Mouse (Mus musculus) intestine, embryonic 14.5 days (tissue): ENCODE data around the gene Xylt2. TPM values are rescaled to one million over a fixed set of nuclear protein-coding genes. Genes with fewer than 3 reads are reported as not detected.
"Not testable (repeated sequence)": the region's sequence is repeated elsewhere in the genome, so short reads cannot be mapped to it uniquely, and the experiment has no call there.

ENCODE experiments used
- ATAC-seq: fragments of 200-750 bp; cut with Nextera tagmentation; replicated peaks from 2 replicates; pipeline ENCODE4 v1.8.0; 2017; ENCODE audit warnings: low read depth, moderate number of reproducible peaks, moderate TSS enrichment, moderate library complexity; ENCODE audit not compliant: low FRiP score, low TSS enrichment
- DNase-seq: peaks from one replicate; pipeline ENCODE4 v3.0.0-alpha.2; 2018; ENCODE audit warnings: low spot score
- H3K27ac ChIP-seq: fragments of 300-500 bp; sonication (generic); 2 replicates; pipeline ENCODE4 v1.5.1; 2014; ENCODE audit warnings: low read depth, mild to moderate bottlenecking, control low read depth
- H3K27me3 ChIP-seq: fragments of 300-500 bp; sonication (generic); replicated peaks from 2 replicates; pipeline ENCODE4 v1.6.1; 2014; ENCODE audit warnings: low read length, control low read depth; ENCODE audit not compliant: control insufficient read depth, insufficient read depth
- H3K36me3 ChIP-seq: fragments of 300-500 bp; sonication (generic); 2 replicates; pipeline ENCODE4 v1.6.1; 2014; ENCODE audit warnings: low read length, control low read depth; ENCODE audit not compliant: control insufficient read depth, insufficient read depth
- H3K4me1 ChIP-seq: fragments of 300-500 bp; sonication (generic); replicated peaks from 2 replicates; pipeline ENCODE4 v1.6.1; 2014; ENCODE audit warnings: low read length, control low read depth, mixed read lengths; ENCODE audit not compliant: control insufficient read depth, insufficient read depth
- H3K4me2 ChIP-seq: fragments of 300-500 bp; sonication (generic); 2 replicates; pipeline ENCODE4 v1.6.1; 2014; ENCODE audit warnings: low read length
- H3K4me3 ChIP-seq: fragments of 300-500 bp; sonication (generic); 2 replicates; pipeline ENCODE4 v1.5.1; 2014; ENCODE audit warnings: low read depth, low read length, control low read depth, mixed read lengths
- H3K9ac ChIP-seq: fragments of 300-500 bp; sonication (generic); 2 replicates; pipeline ENCODE4 v1.6.1; 2014; ENCODE audit warnings: mild to moderate bottlenecking, low read length
- H3K9me3 ChIP-seq: fragments of 300-500 bp; sonication (generic); 2 replicates; pipeline ENCODE4 v1.6.1; 2016; ENCODE audit warnings: low read length, control low read depth; ENCODE audit not compliant: control insufficient read depth
- WGBS: fragments of 180-500 bp; shearing (Covaris S2); extraction: QIAGEN DNeasy Blood & Tissue Kit; methylation state at CpG from one replicate; pipeline ENCODE4 v1.1.7; 2014; 5-methylcytosine and 5-hydroxymethylcytosine counted together
- polyA plus RNA-seq: library from polyadenylated mRNA; unstranded; fragments of >200 nt; fragmentation: Nextera tagmentation; extraction: Ambion mirVana; gene quantifications from 2 replicates; pipeline ENCODE4 v1.2.1, GENCODE M21; 2014

The Xylt2 gene
- polyA plus RNA-seq, 1 experiment from 2014 or later = 21.1 TPM

DNA sequence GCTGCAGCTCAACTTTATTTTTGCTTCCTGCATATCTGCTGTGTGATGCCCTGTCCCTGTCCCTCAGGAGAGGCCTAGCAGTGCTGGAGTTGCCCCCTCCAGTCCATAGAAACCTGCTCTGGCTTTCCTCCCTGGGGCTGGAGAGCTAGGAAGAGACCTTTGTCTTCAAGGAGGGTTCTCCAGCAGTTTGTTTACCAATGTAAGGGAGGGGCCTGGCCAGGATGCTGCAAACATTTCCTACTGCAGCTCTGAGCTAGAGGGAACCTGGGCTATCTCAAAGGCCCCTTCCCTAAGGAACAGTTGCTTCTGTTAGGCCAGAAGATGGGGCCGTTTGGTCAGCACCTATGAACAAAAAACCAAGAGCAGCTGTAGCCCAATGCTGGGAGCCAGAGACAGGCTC lies 16.0 kb downstream of the Xylt2 start:
- Histone ChIP-seq H3K36me3 (peaks cover 81% of the 10 kb centered on the region), H3K9ac (no peak overlapping the region), H3K4me3 (no peak overlapping the region), H3K9me3 (no peaks in the 10 kb centered on the region), H3K4me1 (no peaks in the 10 kb centered on the region), H3K4me2 (no peak overlapping the region), H3K27me3 (no peaks in the 10 kb centered on the region), H3K27ac (no peak overlapping the region)
- DNase-seq (no peak), ATAC-seq (no peak)
- 44% methylated on average over 1 of the region's 1 CpGs for WGBS

DNA sequence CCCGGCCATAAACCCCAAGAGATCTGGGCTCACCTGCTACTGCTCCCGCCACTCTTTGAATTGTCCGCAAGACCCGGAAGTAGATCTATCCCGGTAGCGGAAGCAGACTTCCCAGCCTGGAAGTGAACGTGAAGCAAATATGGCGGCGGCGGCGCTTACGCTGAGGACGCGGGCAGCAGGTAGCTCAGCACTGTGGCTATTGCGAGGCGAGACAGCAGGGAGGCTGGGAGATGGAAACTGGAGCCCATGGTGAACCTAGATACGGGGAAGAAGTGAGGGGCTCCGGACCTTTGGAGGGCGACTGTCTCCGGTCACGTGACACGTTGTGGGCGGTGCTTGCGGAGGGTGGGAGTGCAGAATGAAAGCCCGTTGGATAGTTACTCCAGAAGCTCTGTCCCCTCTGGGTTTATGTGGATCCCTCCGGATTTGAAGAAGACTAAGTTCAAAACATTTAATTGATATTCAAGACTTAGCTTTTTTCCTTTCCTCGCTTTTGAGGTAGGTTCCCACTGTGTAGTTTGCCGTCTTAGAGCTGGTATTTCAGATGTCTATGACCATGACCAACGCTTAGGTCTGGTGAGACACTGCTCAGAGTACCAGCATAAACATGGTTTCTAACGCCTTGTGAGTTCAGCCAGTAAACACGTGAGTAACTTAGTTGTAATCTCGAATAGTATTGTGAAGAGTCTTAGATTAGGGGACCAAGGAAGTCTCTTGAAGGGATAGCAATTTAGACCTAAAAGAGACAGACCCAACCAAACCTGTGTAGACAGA lies 23.5 kb downstream of the Xylt2 start, which contains the start of the genes Mrpl27 and Eme1:
Gene Mrpl27, plus strand, starts transcription at position 105 of the 774 bp plus-strand sequence.
Gene Eme1, minus strand, starts transcription at position 302 of the 774 bp plus-strand sequence.
- Histone ChIP-seq H3K36me3 (peaks cover 37% of the 10 kb centered on the region), H3K4me1 (peaks cover 8% of the 10 kb centered on the region), H3K4me3 (peak within 1 kb of the TSS; percentile 79), H3K27ac (peak within 1 kb of the TSS; percentile 92), H3K9ac (peak within 1 kb of the TSS; percentile 67), H3K9me3 (no peaks in the 10 kb centered on the region), H3K4me2 (peak within 1 kb of the TSS; percentile 94), H3K27me3 (no peaks in the 10 kb centered on the region)
- DNase-seq (peak; percentile 96), ATAC-seq (peak; percentile 91)
- WGBS = 1% methylated on average over 32 of the region's 32 CpGs

DNA sequence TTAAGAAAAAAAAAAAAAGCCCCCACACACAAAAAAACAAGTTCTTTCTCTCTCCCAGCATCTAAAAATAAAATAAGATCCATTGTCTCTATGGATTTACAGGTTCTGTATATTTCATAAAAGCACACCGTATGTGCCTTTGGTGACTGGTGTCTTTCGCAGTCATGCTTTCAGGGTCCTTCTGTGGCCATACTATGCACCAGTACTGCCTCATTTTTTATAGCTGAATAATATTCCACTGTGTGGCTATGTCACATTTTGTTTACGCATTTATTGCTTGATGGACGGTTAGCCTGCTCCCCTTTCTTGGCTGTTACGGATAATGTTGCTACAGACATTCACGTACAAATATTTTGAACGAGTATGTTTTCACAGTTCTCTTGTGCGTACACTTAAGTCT lies 24.3 kb downstream of the Xylt2 start:
- H3K4me1 ChIP-seq = peaks cover 8% of the 10 kb centered on the region
- no peaks in the 10 kb centered on the region for H3K9me3 ChIP-seq
- no peak for DNase-seq
- H3K27me3 ChIP-seq = no peaks in the 10 kb centered on the region
- peak overlapping the region; percentile 67 for H3K9ac ChIP-seq
- ATAC-seq = no peak
- H3K4me2 ChIP-seq = peak overlapping the region; percentile 94
- WGBS = 39% methylated on average over 8 of the region's 8 CpGs
- H3K36me3 ChIP-seq = peaks cover 33% of the 10 kb centered on the region
- no peak overlapping the region for H3K27ac ChIP-seq
- peak overlapping the region; percentile 79 for H3K4me3 ChIP-seq

DNA sequence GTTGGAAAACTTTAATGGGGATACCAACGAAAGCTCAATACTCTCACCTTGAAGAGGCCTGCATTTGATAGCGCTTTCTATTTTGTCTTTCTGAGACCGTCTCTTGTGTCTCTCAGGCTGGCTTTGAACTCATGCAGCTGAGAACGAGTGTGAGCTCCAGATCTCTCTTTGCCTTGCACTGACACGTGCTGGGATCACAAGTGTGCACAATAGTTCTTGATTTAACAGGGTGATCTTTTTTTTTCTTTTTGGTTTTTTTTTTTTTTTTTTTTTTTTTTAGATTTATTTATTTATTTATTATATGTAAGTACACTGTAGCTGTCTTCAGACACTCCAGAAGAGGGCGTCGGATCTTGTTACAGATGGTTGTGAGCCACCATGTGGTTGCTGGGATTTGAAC lies 26.1 kb downstream of the Xylt2 start:
- WGBS = 98% methylated on average over 5 of the region's 7 CpGs
- H3K27ac ChIP-seq, H3K4me2 ChIP-seq, H3K4me3 ChIP-seq, H3K9ac ChIP-seq, H3K27me3 ChIP-seq, ATAC-seq, H3K9me3 ChIP-seq, H3K4me1 ChIP-seq, DNase-seq: not testable (repeated sequence)
- peaks cover 35% of the 10 kb centered on the region for H3K36me3 ChIP-seq

DNA sequence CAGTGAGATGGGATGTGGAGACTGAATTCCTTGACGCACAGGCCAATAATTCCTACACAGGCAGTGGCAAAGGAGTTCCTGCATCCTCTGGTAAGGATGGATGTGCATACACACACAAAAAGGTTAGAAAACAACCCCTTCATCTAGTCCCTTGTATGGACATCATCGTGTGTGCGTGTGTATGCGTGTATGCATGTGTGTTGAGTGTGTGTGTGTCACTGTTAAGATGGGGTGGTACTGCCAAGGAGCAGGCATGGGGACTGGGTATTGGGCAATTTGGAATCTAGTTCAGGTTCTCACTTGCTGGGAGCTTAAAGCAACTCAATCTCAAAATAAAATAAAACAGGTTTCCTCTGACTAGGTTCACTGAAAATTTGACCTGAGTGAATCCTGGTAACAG lies 30.9 kb downstream of the Xylt2 start:
- Histone ChIP-seq H3K9ac (no peak overlapping the region), H3K4me3 (no peak overlapping the region), H3K27ac (no peak overlapping the region), H3K4me1 (no peaks in the 10 kb centered on the region), H3K27me3 (no peaks in the 10 kb centered on the region), H3K36me3 (peaks cover 78% of the 10 kb centered on the region), H3K4me2 (no peak overlapping the region), H3K9me3 (no peaks in the 10 kb centered on the region)
- WGBS = 95% methylated on average over 4 of the region's 4 CpGs
- no peak for DNase-seq
- ATAC-seq = no peak

DNA sequence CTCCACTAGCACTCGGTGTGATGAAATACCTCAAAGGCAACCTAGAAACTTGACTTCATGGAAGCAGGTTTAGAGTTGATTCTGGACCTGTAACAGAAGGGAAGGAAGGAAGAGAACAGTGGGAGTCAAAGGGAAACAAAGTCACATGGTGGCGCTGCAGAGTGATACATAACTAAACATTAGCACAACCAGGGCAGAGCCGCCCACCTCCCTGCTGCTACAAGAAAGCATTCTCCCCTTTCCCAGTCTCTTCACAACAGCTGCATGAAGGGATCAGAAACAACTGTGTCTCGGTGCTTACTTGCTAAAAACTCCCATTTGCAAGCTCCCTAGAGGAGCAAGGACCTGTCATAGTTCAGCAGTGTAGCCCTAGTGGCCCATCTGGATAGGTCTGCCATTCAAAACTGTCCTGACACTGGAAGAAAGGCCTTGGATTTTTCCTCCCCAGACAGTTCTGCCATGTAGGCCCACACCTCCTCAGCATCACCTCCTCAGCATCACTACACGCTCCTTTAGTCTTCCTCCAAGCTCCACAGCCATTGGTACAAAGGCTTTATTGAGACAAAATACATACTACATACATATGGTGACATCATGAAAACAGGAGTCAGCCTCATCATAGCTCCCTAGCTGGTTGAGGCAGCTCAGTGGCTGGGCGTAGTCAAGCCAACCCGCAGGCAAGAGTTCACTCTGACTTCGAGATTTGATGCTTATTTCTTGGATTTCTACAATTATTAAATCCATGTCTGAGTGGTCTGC lies 32.7 kb downstream of the Xylt2 start:
- no peaks in the 10 kb centered on the region for H3K27me3 ChIP-seq
- H3K27ac ChIP-seq = no peak overlapping the region
- no peaks in the 10 kb centered on the region for H3K4me1 ChIP-seq
- H3K4me2 ChIP-seq = no peak overlapping the region
- no peak overlapping the region for H3K4me3 ChIP-seq
- 89% methylated on average over 8 of the region's 8 CpGs for WGBS
- no peak for ATAC-seq
- peaks cover 86% of the 10 kb centered on the region for H3K36me3 ChIP-seq
- no peaks in the 10 kb centered on the region for H3K9me3 ChIP-seq
- no peak overlapping the region for H3K9ac ChIP-seq
- DNase-seq = no peak

DNA sequence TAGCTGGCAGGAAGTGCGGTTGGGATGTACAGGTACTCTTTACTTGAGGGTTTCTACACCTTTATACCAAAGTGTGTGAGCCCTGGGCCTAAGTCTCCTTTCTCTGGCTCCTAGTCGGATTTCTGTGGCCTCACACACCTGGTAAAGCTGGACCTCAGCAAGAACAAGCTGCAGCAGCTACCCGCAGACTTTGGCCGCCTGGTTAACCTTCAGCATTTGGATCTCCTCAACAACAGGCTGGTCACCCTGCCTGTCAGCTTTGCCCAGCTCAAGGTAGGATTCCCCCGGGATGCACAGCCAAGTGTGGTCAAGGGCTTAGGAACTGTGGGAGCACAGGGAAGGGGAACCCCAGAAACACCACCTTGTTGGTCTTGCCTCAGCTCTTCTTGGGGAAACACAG lies 42.9 kb downstream of the Xylt2 start:
- Histone ChIP-seq H3K9me3 (no peaks in the 10 kb centered on the region), H3K4me3 (no peak overlapping the region), H3K27ac (no peak overlapping the region), H3K36me3 (peaks cover 80% of the 10 kb centered on the region), H3K4me1 (peaks cover 8% of the 10 kb centered on the region), H3K9ac (no peak overlapping the region), H3K4me2 (no peak overlapping the region), H3K27me3 (no peaks in the 10 kb centered on the region)
- no peak for DNase-seq
- ATAC-seq = no peak
- 89% methylated on average over 5 of the region's 5 CpGs for WGBS

DNA sequence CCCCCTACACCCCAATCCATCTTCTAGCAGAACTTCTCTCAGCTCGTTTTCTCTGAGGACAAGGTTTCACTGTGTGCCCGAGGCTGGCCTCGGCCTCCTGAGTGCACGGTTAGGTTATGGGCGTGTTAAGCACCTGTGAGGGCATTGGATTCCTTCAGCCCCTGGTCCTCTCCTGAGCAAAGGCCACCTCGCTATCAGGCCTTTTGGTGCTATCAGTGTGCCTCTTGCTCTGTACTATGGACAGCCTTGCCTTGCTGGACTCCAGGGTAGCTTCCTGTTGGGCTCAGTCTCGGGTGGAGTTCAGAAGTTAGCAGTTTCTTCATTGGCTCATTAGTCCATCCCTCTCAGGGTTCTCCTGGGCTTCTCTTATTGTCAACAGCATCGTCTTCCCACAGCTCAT lies 44.3 kb downstream of the Xylt2 start:
- H3K36me3 ChIP-seq = peaks cover 65% of the 10 kb centered on the region
- WGBS = 87% methylated on average over 8 of the region's 8 CpGs

More for the DNA sequence above, 44.3 kb downstream of the Xylt2 start:
- Histone ChIP-seq H3K4me2 (no peak overlapping the region), H3K27ac (no peak overlapping the region), H3K9me3 (no peaks in the 10 kb centered on the region), H3K27me3 (no peaks in the 10 kb centered on the region), H3K9ac (no peak overlapping the region), H3K4me1 (peaks cover 8% of the 10 kb centered on the region), H3K4me3 (no peak overlapping the region)
- DNase-seq = no peak
- ATAC-seq = no peak
